Mouse (Mus musculus): ENCODE measurements at regions not wholly inside any gene's neighbourhood (a gene's known extent, or its start where the extent isn't known, plus 50 kb on each side); places are given as distances from the start of the nearest gene placed in this dataset.

GRCm38 (mm10) chr3:18625395-18626328 lies 677.5 kb downstream of the Cypt12 start:
- Histone ChIP-seq H3K4me1 (peaks cover 34% of the 10 kb centered on the region), H3K9me3 (no peaks in the 10 kb centered on the region), H3K36me3 (replicated peaks; ENCODE audit: low read length) (no peaks in the 10 kb centered on the region), H3K4me3 (replicated peaks) (no peak overlapping the region), H3K27me3 (replicated peaks) (no peaks in the 10 kb centered on the region)
- TF ChIP-seq GATA1 (IDR thresholded peaks at IDR 0.05; ENCODE audit: borderline replicate concordance, low read length) (no peak), FLI1 (IDR thresholded peaks at IDR 0.05; ENCODE audit: low read length) (no peak)

- H3K4me1 ChIP-seq, result peaks cover 34% of the 10 kb centered on the region
- no peaks in the 10 kb centered on the region for H3K27me3 ChIP-seq (replicated peaks)
- no peak for TF ChIP-seq GATA1 (IDR thresholded peaks at IDR 0.05; ENCODE audit: borderline replicate concordance, low read length)
- TF ChIP-seq FLI1 (IDR thresholded peaks at IDR 0.05; ENCODE audit: low read length), result no peak
- no peaks in the 10 kb centered on the region for H3K9me3 ChIP-seq
- no peaks in the 10 kb centered on the region for H3K36me3 ChIP-seq (replicated peaks; ENCODE audit: low read length)
- no peak overlapping the region for H3K4me3 ChIP-seq (replicated peaks)
Measured at GRCm38 (mm10) chr3:18626375-18626774, 678.2 kb downstream of the Cypt12 start.

- TF ChIP-seq GATA1 (IDR thresholded peaks at IDR 0.05; ENCODE audit: borderline replicate concordance, low read length), result no peak
- TF ChIP-seq FLI1 (IDR thresholded peaks at IDR 0.05; ENCODE audit: low read length), result no peak
- Histone ChIP-seq H3K27me3 (replicated peaks) (no peaks in the 10 kb centered on the region), H3K4me3 (replicated peaks) (no peak overlapping the region), H3K36me3 (replicated peaks; ENCODE audit: low read length) (no peaks in the 10 kb centered on the region), H3K9me3 (no peaks in the 10 kb centered on the region), H3K4me1 (peaks cover 34% of the 10 kb centered on the region)
Measured at GRCm38 (mm10) chr3:18626820-18627219, 678.6 kb downstream of the Cypt12 start.

GRCm38 (mm10) chr3:18629233-18629632 lies 681.0 kb downstream of the Cypt12 start:
- Histone ChIP-seq H3K9me3 (no peaks in the 10 kb centered on the region), H3K36me3 (replicated peaks; ENCODE audit: low read length) (no peaks in the 10 kb centered on the region), H3K4me1 (peaks cover 22% of the 10 kb centered on the region), H3K4me3 (replicated peaks) (no peak overlapping the region), H3K27me3 (replicated peaks) (no peaks in the 10 kb centered on the region)
- TF ChIP-seq GATA1 (IDR thresholded peaks at IDR 0.05; ENCODE audit: borderline replicate concordance, low read length), result no peak
- TF ChIP-seq FLI1 (IDR thresholded peaks at IDR 0.05; ENCODE audit: low read length), result no peak

GRCm38 (mm10) chr3:18631601-18632000 lies 683.4 kb downstream of the Cypt12 start:
- H3K36me3 ChIP-seq (replicated peaks; ENCODE audit: low read length), result no peaks in the 10 kb centered on the region
- H3K4me3 ChIP-seq (replicated peaks), result no peak overlapping the region
- TF ChIP-seq FLI1 (IDR thresholded peaks at IDR 0.05; ENCODE audit: low read length) (no peak), GATA1 (IDR thresholded peaks at IDR 0.05; ENCODE audit: borderline replicate concordance, low read length) (no peak)
- H3K27me3 ChIP-seq (replicated peaks), result no peaks in the 10 kb centered on the region
- H3K4me1 ChIP-seq, result peaks cover 8% of the 10 kb centered on the region
- no peaks in the 10 kb centered on the region for H3K9me3 ChIP-seq

- Histone ChIP-seq H3K9me3 (no peaks in the 10 kb centered on the region), H3K4me1 (peaks cover 8% of the 10 kb centered on the region), H3K4me3 (replicated peaks) (no peak overlapping the region), H3K27me3 (replicated peaks) (no peaks in the 10 kb centered on the region), H3K36me3 (replicated peaks; ENCODE audit: low read length) (no peaks in the 10 kb centered on the region)
- no peak for TF ChIP-seq FLI1 (IDR thresholded peaks at IDR 0.05; ENCODE audit: low read length)
- no peak for TF ChIP-seq GATA1 (IDR thresholded peaks at IDR 0.05; ENCODE audit: borderline replicate concordance, low read length)
Measured at GRCm38 (mm10) chr3:18634855-18635254, 686.6 kb downstream of the Cypt12 start.

- no peaks in the 10 kb centered on the region for H3K9me3 ChIP-seq
- no peaks in the 10 kb centered on the region for H3K27me3 ChIP-seq (replicated peaks)
- TF ChIP-seq FLI1 (IDR thresholded peaks at IDR 0.05; ENCODE audit: low read length) (no peak), GATA1 (IDR thresholded peaks at IDR 0.05; ENCODE audit: borderline replicate concordance, low read length) (no peak)
- H3K4me1 ChIP-seq, result peaks cover 8% of the 10 kb centered on the region
- no peaks in the 10 kb centered on the region for H3K36me3 ChIP-seq (replicated peaks; ENCODE audit: low read length)
- H3K4me3 ChIP-seq (replicated peaks), result no peak overlapping the region
Measured at GRCm38 (mm10) chr3:18637553-18637952, 689.3 kb downstream of the Cypt12 start.

- Histone ChIP-seq H3K4me1 (no peaks in the 10 kb centered on the region), H3K27me3 (replicated peaks) (no peaks in the 10 kb centered on the region), H3K36me3 (replicated peaks; ENCODE audit: low read length) (no peaks in the 10 kb centered on the region), H3K4me3 (replicated peaks) (no peak overlapping the region), H3K9me3 (no peaks in the 10 kb centered on the region)
- TF ChIP-seq GATA1 (IDR thresholded peaks at IDR 0.05; ENCODE audit: borderline replicate concordance, low read length) (no peak), FLI1 (IDR thresholded peaks at IDR 0.05; ENCODE audit: low read length) (no peak)
Measured at GRCm38 (mm10) chr3:18640286-18640685, 692.1 kb downstream of the Cypt12 start.

- Histone ChIP-seq H3K4me1 (no peaks in the 10 kb centered on the region), H3K27me3 (replicated peaks) (no peaks in the 10 kb centered on the region), H3K9me3 (0 out of 2 replicates have a peak, but pooled peaks cover 3% of the 10 kb centered on the region), H3K4me3 (replicated peaks) (no peak overlapping the region), H3K36me3 (replicated peaks; ENCODE audit: low read length) (no peaks in the 10 kb centered on the region)
- TF ChIP-seq FLI1 (IDR thresholded peaks at IDR 0.05; ENCODE audit: low read length), result no peak
- TF ChIP-seq GATA1 (IDR thresholded peaks at IDR 0.05; ENCODE audit: borderline replicate concordance, low read length), result no peak
Measured at GRCm38 (mm10) chr3:18641688-18642087, 693.5 kb downstream of the Cypt12 start.

- Histone ChIP-seq H3K36me3 (replicated peaks; ENCODE audit: low read length) (no peaks in the 10 kb centered on the region), H3K27me3 (replicated peaks) (no peaks in the 10 kb centered on the region), H3K9me3 (0 out of 2 replicates have a peak, but pooled peaks cover 3% of the 10 kb centered on the region), H3K4me3 (replicated peaks) (no peak overlapping the region), H3K4me1 (no peaks in the 10 kb centered on the region)
- TF ChIP-seq FLI1 (IDR thresholded peaks at IDR 0.05; ENCODE audit: low read length), result no peak
Measured at GRCm38 (mm10) chr3:18643408-18644035, 695.3 kb downstream of the Cypt12 start.
